Mouse (Mus musculus) hindbrain, postnatal 0 days (tissue): ENCODE data around the gene Hoxb5. TPM values are rescaled to one million over a fixed set of nuclear protein-coding genes. Genes with fewer than 3 reads are reported as not detected.
A peak's percentile ranks its signal among the peaks of the same experiment; 100 is the strongest.

Experiments
- ATAC-seq: fragments of 200-750 bp; cut with Nextera tagmentation; 2 replicates; pipeline ENCODE4 v1.8.0; 2017; ENCODE audit warnings: mild to moderate bottlenecking, moderate TSS enrichment, moderate library complexity
- DNase-seq: peaks from one replicate; pipeline ENCODE4 v3.0.0-alpha.2; 2015; ENCODE audit warnings: low spot score
- H3K27ac ChIP-seq: fragments of 300-500 bp; sonication (generic); 2 replicates; pipeline ENCODE4 v1.5.1; 2014; ENCODE audit warnings: mild to moderate bottlenecking
- H3K27me3 ChIP-seq: fragments of 300-500 bp; sonication (generic); 2 replicates; pipeline ENCODE4 v1.6.1; 2014; ENCODE audit warnings: low read length, mixed read lengths; ENCODE audit not compliant: insufficient read depth
- H3K36me3 ChIP-seq: fragments of 300-500 bp; sonication (generic); 2 replicates; pipeline ENCODE4 v1.6.1; 2014; ENCODE audit warnings: low read length, mixed read lengths; ENCODE audit not compliant: insufficient read depth
- H3K4me1 ChIP-seq: fragments of 300-500 bp; sonication (generic); 2 replicates; pipeline ENCODE4 v1.6.1; 2014; ENCODE audit warnings: antibody characterized with exemption, low read length, mixed read lengths; ENCODE audit not compliant: insufficient read depth
- H3K4me2 ChIP-seq: fragments of 300-500 bp; sonication (generic); 2 replicates; pipeline ENCODE4 v1.6.1; 2014; ENCODE audit warnings: low read depth, mild to moderate bottlenecking, low read length, moderate library complexity, mixed read lengths
- H3K4me3 ChIP-seq: fragments of 300-500 bp; sonication (generic); 2 replicates; pipeline ENCODE4 v1.5.1; 2014; ENCODE audit warnings: low read length
- H3K9ac ChIP-seq: fragments of 300-500 bp; sonication (generic); replicated peaks from 2 replicates; pipeline ENCODE4 v1.6.1; 2014; ENCODE audit warnings: mild to moderate bottlenecking, low read length, moderate library complexity, mixed read lengths
- H3K9me3 ChIP-seq: fragments of 300-500 bp; sonication (generic); 2 replicates; pipeline ENCODE4 v1.6.1; 2016; ENCODE audit warnings: low read length, mixed read lengths
- CTCF ChIP-seq: IDR thresholded peaks from 2 replicates; pipeline ENCODE4 v1.5.1; 2016; ENCODE audit warnings: antibody characterized with exemption, control low read depth, low read depth
- WGBS: fragments of 180-500 bp; shearing (Covaris S2); extraction: QIAGEN DNeasy Blood & Tissue Kit; methylation state at CpG from one replicate; pipeline ENCODE4 v1.1.7; 2014; 5-methylcytosine and 5-hydroxymethylcytosine counted together
- polyA plus RNA-seq: library from polyadenylated mRNA; unstranded; fragments of >200 nt; fragmentation: Nextera tagmentation; extraction: Ambion mirVana; gene quantifications from 2 replicates; pipeline ENCODE4 v1.2.1, GENCODE M21; 2015
- total RNA-seq: library from RNA; depleted of rRNA; stranded (reverse); fragments of >200 nt; gene quantifications from 2 replicates; pipeline ENCODE4 v1.2.3, GENCODE M21; 2014

Gene Hoxb5
- total and polyA plus RNA-seq, 2 experiments from 2014 or later, result 24.3 to 113 TPM

DNA sequence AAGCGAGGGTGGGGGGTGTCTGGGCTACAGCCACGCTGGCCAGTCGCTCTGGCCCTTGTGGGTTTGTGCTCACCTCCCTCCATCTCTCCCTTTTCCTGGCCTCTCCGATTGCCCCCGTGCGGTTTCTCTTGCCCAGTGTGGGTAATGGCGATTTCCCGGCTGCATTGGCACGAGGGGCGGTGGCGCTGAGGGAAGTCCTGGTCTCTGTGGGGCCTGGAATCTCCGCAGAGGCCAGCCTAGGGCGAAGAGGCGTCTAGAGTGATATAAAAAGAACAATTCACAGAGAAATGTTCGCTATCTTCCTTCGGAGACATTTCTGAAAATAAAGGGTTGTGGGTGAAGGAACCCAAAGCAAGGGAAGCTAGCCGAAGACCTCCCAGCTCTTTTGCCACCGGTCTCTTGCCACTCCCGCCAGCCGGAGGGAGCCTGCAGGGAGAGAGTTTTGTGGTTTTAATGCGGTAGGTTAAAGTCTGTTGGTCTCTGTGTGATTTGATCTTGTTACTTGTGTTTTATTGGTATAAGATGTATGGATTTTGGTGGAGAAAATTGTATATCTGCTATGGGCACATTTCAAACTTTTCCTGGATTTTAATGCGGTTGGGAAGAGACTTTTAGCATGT is 9.7 kb upstream of the Hoxb5 start:
- Histone ChIP-seq H3K9ac (0 out of 2 replicates have a peak overlapping the region, but pooled peaks have one; percentile 34), H3K9me3 (no peaks in the 10 kb centered on the region), H3K27ac (peak overlapping the region; percentile 36; the same call in 1 of the 2 replicates), H3K4me1 (no peaks in the 10 kb centered on the region), H3K36me3 (no peaks in the 10 kb centered on the region), H3K4me2 (no peak overlapping the region), H3K4me3 (peak overlapping the region; percentile 23), H3K27me3 (peaks cover 88% of the 10 kb centered on the region)
- no peak for DNase-seq
- no peak for ATAC-seq
- no peak for TF ChIP-seq CTCF
- WGBS, result 5% methylated on average over 22 of the region's 22 CpGs

DNA sequence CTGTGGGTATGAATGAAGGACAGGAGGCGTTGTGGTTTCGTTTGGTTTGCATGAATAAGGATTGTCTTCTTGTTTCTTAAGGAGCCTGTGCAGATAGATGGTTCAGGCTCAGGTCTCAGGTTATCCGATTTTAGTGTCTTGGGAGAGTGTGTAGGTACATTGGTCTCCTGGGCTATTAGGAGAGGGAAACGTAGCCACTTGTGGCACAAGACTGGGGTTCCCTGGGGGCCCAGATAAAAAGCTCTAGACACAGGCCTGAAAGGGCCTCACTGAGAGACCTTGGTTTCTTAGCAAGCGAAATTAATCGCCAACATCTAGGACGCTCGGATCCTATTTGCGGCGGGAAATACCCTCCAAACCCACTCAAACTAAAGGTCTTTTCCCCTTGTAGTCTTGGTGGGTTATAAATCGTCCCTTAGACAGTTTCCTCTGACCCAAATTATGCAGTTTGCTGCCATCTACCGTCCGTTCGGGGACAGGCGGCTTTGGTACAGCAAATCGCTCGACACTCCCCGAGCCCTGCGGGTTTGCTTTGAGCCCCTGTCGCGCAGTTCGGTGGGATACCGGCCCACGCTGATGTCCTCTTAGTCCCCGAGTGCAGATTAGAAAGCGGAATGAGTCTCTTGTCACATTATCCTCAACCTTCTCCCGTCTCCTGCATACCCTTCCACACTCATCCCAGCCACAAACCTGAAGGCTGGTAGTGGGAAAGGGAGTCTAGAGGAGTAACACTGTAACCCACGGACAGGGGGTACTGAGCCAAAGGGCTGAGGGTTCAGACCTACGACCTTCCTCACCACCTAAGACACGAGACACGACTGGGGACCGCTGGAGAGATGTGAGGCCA is 8.7 kb upstream of the Hoxb5 start:
- TF ChIP-seq CTCF, result peak; percentile 81
- WGBS, result 2% methylated on average over 32 of the region's 32 CpGs
- Histone ChIP-seq H3K4me3 (peak overlapping the region; percentile 13), H3K27me3 (peaks cover 82% of the 10 kb centered on the region), H3K9me3 (no peaks in the 10 kb centered on the region), H3K36me3 (no peaks in the 10 kb centered on the region), H3K9ac (0 out of 2 replicates have a peak overlapping the region, but pooled peaks have one; percentile 13), H3K4me1 (no peaks in the 10 kb centered on the region), H3K4me2 (peak overlapping the region; percentile 16; the same call in 1 of the 2 replicates), H3K27ac (no peak overlapping the region)
- DNase-seq, result peak; percentile 85
- peak; percentile 76 for ATAC-seq

DNA sequence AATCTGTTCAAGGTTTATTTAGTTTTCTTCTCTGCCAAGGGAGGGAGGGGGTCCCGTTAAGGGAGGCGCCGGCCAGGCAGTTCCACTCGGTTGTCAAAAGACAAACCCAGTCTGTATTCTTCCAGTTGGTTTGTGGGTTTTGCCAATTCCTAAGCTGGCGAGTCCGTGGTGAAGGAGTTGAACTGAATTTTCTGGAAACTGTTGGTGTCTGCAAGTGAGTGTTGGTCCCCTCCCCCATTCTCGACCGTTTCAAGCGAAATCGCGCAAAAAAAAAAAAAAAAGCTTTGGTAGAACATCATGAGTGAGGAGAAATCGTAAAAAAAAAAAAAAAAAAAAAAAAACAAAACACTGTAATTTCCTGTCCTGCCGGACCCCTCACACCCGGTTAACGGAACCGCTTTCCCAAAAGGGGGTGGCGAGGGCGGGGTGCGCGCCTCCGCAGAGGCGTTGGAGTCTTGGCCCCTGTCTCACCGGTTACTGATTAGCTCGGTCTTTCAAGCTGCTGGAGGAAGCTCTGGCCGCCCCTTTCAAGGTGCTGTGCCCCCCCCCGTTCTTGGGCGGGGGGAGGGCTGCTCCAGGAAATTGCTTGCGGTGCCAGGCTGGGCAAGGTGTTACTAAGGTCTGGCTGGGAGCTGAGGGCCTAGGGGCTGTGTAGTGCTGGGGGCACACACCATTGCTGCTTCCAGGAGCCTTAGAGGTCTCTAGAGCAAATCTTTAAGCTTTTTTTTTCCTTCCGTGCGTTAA is 7.9 kb upstream of the Hoxb5 start:
- ATAC-seq (no peak), DNase-seq (no peak)
- Histone ChIP-seq H3K4me1 (no peaks in the 10 kb centered on the region), H3K36me3 (no peaks in the 10 kb centered on the region), H3K27ac (no peak overlapping the region), H3K4me3 (peak overlapping the region; percentile 16), H3K4me2 (peak overlapping the region; percentile 16; the same call in 1 of the 2 replicates), H3K9me3 (no peaks in the 10 kb centered on the region), H3K27me3 (peaks cover 83% of the 10 kb centered on the region), H3K9ac (0 out of 2 replicates have a peak overlapping the region, but pooled peaks have one; percentile 13)
- WGBS, result 2% methylated on average over 30 of the region's 30 CpGs
- TF ChIP-seq CTCF, result no peak

DNA sequence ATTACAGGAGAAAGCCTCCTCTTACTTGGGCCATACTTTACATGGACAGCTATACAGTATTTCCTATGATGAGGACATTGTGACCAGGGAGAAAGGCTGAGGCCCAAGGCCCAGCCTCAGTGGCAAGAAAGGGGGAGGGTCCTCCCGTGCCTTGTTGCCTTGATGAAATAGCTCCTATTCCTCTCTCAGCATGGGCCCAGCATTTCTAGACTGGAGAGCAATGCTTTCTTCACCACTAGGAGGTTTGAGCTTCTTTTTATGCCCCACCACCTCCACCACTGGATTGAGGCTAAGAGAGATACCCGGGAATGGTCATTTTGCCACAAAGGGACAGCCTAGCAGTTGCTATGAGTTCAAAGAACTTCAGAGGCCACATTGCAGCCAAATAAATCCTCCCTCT is 6.1 kb upstream of the Hoxb5 start:
- Histone ChIP-seq H3K4me1 (no peaks in the 10 kb centered on the region), H3K9ac (no peak overlapping the region), H3K27me3 (peaks cover 84% of the 10 kb centered on the region), H3K27ac (no peak overlapping the region), H3K4me2 (peak overlapping the region; percentile 18; the same call in 1 of the 2 replicates), H3K36me3 (no peaks in the 10 kb centered on the region), H3K9me3 (no peaks in the 10 kb centered on the region), H3K4me3 (peak overlapping the region; percentile 7; the same call in 1 of the 2 replicates)
- 0% methylated on average over 2 of the region's 2 CpGs for WGBS
- ATAC-seq, result no peak
- no peak for DNase-seq
- TF ChIP-seq CTCF, result no peak

DNA sequence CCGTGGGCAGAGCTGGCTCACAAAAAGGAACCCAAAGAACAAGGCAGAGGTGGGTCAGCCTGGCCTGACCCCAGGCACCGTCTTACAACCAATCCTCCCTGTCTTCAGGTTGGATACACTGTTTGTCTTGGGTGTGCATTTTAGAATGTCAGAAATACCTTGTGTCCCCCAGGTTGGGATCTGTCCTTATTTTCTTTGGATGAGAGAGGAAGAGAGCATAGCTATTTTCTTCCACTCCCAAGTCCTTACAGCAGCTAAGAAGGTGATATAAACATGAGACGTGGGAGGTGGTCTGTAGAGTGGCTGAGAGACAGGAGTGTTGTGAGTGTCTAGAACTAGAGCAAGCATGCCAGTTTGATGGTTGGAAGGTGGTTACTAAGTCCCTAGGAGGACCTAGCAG is 5.7 kb upstream of the Hoxb5 start:
- H3K27me3 ChIP-seq, result peaks cover 84% of the 10 kb centered on the region
- TF ChIP-seq CTCF, result no peak
- ATAC-seq (no peak), DNase-seq (no peak)
- no peaks in the 10 kb centered on the region for H3K4me1 ChIP-seq
- H3K4me3 ChIP-seq, result no peak overlapping the region
- no peaks in the 10 kb centered on the region for H3K9me3 ChIP-seq
- no peak overlapping the region for H3K9ac ChIP-seq
- no peaks in the 10 kb centered on the region for H3K36me3 ChIP-seq
- 6% methylated on average over 3 of the region's 3 CpGs for WGBS
- peak overlapping the region; percentile 18; the same call in 1 of the 2 replicates for H3K4me2 ChIP-seq
- H3K27ac ChIP-seq, result no peak overlapping the region

DNA sequence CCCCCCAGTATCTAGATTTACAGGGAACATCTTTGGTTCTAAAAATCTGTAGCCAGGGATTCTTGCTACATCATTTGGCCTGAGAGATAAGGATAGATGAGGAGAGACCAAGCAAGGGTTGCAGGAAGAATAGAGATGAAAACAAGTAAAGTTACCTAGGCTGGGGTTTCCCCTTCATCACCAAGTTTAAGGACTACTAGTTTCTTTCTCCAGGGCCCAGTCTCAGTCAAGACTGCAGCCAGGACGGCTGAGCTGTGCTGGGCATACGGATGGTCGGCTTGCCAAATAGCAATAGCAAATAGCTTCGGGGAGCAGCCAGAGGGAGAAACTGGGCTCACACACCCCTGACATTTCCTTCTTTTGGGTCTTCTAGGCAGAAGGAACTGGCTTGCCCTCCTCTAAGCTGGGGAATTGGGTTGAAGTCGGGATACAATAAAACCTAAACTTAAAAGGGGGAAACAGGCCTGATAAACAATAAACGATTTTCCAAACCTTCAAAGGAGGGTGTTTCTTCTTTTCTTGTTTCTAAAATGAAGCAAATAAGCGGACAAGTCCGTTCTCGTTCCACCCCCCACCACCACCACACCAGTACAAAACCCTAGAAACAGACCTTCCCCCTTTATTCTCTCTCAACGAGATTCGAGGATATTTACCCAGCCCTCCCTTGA is 5.0 kb upstream of the Hoxb5 start:
- no peaks in the 10 kb centered on the region for H3K4me1 ChIP-seq
- WGBS, result 4% methylated on average over 11 of the region's 11 CpGs
- TF ChIP-seq CTCF, result no peak
- H3K36me3 ChIP-seq, result no peaks in the 10 kb centered on the region
- ATAC-seq (no peak), DNase-seq (no peak)
- H3K27me3 ChIP-seq, result peaks cover 80% of the 10 kb centered on the region
- no peaks in the 10 kb centered on the region for H3K9me3 ChIP-seq
- no peak overlapping the region for H3K9ac ChIP-seq
- peak overlapping the region; percentile 8; the same call in 1 of the 2 replicates for H3K4me3 ChIP-seq
- no peak overlapping the region for H3K27ac ChIP-seq
- H3K4me2 ChIP-seq, result 0 out of 2 replicates have a peak overlapping the region, but pooled peaks have one; percentile 28
